Mouse (Mus musculus) myocyte (in vitro differentiated cells): ENCODE measurements at regions not wholly inside any gene's neighbourhood (a gene's known extent, or its start where the extent isn't known, plus 50 kb on each side); places are given as distances from the start of the nearest gene placed in this dataset.

ENCODE experiments used
- H3K27me3 ChIP-seq: one replicate; pipeline ENCODE4 v1.6.1; 2011; ENCODE audit not compliant: control insufficient read depth, insufficient read depth, insufficient read length
- H3K36me3 ChIP-seq: one replicate; pipeline ENCODE4 v1.6.1; 2011; ENCODE audit not compliant: control insufficient read depth, insufficient read depth
- H3K4me2 ChIP-seq: one replicate; pipeline ENCODE4 v1.6.1; 2011; ENCODE audit warnings: low read depth, control low read depth
- H3K4me3 ChIP-seq: one replicate; pipeline ENCODE4 v1.5.1; 2011; ENCODE audit warnings: mild to moderate bottlenecking, control low read depth, moderate library complexity
- H3K79me2 ChIP-seq: one replicate; pipeline ENCODE4 v1.6.1; 2011; ENCODE audit not compliant: control insufficient read depth, insufficient read depth
- H3ac ChIP-seq: one replicate; pipeline ENCODE4 v1.6.1; 2011; ENCODE audit not compliant: control insufficient read depth, insufficient read length
- CEBPB ChIP-seq: IDR thresholded peaks from 2 replicates; pipeline ENCODE4 v1.6.1; 2011; ENCODE audit warnings: mild to moderate bottlenecking, moderate library complexity; ENCODE audit not compliant: poor library complexity, insufficient read depth, severe bottlenecking
- E2F4 ChIP-seq: IDR thresholded peaks from one replicate; pipeline ENCODE4 v1.6.1; 2011; ENCODE audit warnings: mild to moderate bottlenecking, control low read depth, moderate library complexity; ENCODE audit not compliant: insufficient read depth
- MAX ChIP-seq: IDR thresholded peaks from one replicate; pipeline ENCODE4 v1.6.1; 2011; ENCODE audit warnings: low read depth, mild to moderate bottlenecking, control low read depth
- MYOD1 ChIP-seq, 3 experiments: IDR thresholded peaks; one replicate each; pipeline ENCODE4 v1.6.1; 2011; ENCODE audit warnings: control low read depth in 2 of 3, low read depth in 2 of 3, mild to moderate bottlenecking in 2 of 3, moderate library complexity in 1 of 3; ENCODE audit not compliant: insufficient read length in 2 of 3, control insufficient read depth in 1 of 3
- MYOG ChIP-seq, 3 experiments: IDR thresholded peaks; one replicate each; pipeline ENCODE4 v1.6.1; 2011; ENCODE audit warnings: control low read depth in 2 of 3, low read depth in 2 of 3, mild to moderate bottlenecking in 2 of 3; ENCODE audit not compliant: insufficient read length in 2 of 3, control insufficient read depth in 1 of 3, insufficient read depth in 1 of 3
- POLR2A ChIP-seq: IDR thresholded peaks from one replicate; pipeline ENCODE4 v1.6.1; 2011; ENCODE audit warnings: low read depth, mild to moderate bottlenecking, control low read depth, moderate library complexity; ENCODE audit not compliant: insufficient read length
- POLR2AphosphoS2 ChIP-seq: IDR thresholded peaks from one replicate; pipeline ENCODE4 v1.6.1; 2011; ENCODE audit warnings: low read depth, control low read depth; ENCODE audit not compliant: insufficient read length
- REST ChIP-seq: IDR thresholded peaks from one replicate; pipeline ENCODE4 v1.6.1; 2011; ENCODE audit warnings: mild to moderate bottlenecking, control low read depth, moderate library complexity; ENCODE audit not compliant: insufficient read depth, insufficient read length
- SRF ChIP-seq: IDR thresholded peaks from one replicate; pipeline ENCODE4 v1.6.1; 2011; ENCODE audit warnings: low read depth; ENCODE audit not compliant: control insufficient read depth, insufficient read length
- TCF12 ChIP-seq: IDR thresholded peaks from one replicate; pipeline ENCODE4 v1.6.1; 2011; ENCODE audit warnings: mild to moderate bottlenecking, control low read depth; ENCODE audit not compliant: poor library complexity, insufficient read depth, severe bottlenecking
- TCF3 ChIP-seq: IDR thresholded peaks from one replicate; pipeline ENCODE4 v1.6.1; 2011; ENCODE audit warnings: low read depth, control low read depth; ENCODE audit not compliant: insufficient read length
- USF1 ChIP-seq: IDR thresholded peaks from one replicate; pipeline ENCODE4 v1.6.1; 2011; ENCODE audit warnings: low read depth, mild to moderate bottlenecking, control low read depth, moderate library complexity

GRCm38 (mm10) chr1:130512798-130513405 is 50.4 kb upstream of the Cd55 start:
- Histone ChIP-seq H3K4me2 (no peak overlapping the region), H3K36me3 (no peaks in the 10 kb centered on the region), H3K79me2 (no peaks in the 10 kb centered on the region), H3K27me3 (no peaks in the 10 kb centered on the region), H3K4me3 (no peak overlapping the region), H3ac (no peak overlapping the region)
- no peak for TF ChIP-seq USF1
- no peak for TF ChIP-seq MYOD1 (IDR thresholded peaks at IDR 0.05; ENCODE audit: control insufficient read depth in 1 of 3, insufficient read length in 2 of 3, low read depth in 2 of 3)
- no peak for TF ChIP-seq TCF12
- TF ChIP-seq TCF3: no peak
- TF ChIP-seq CEBPB: no peak
- no peak for TF ChIP-seq E2F4
- no peak for TF ChIP-seq POLR2A
- TF ChIP-seq POLR2AphosphoS2: no peak
- TF ChIP-seq REST: no peak
- no peak for TF ChIP-seq MAX
- no peak for TF ChIP-seq MYOG (IDR thresholded peaks at IDR 0.05; ENCODE audit: control insufficient read depth in 1 of 3, insufficient read depth in 1 of 3, insufficient read length in 2 of 3, low read depth in 2 of 3)
- TF ChIP-seq SRF: no peak
